Mouse (Mus musculus): ENCODE data around the gene Vpreb3.

The Vpreb3 gene

DNA sequence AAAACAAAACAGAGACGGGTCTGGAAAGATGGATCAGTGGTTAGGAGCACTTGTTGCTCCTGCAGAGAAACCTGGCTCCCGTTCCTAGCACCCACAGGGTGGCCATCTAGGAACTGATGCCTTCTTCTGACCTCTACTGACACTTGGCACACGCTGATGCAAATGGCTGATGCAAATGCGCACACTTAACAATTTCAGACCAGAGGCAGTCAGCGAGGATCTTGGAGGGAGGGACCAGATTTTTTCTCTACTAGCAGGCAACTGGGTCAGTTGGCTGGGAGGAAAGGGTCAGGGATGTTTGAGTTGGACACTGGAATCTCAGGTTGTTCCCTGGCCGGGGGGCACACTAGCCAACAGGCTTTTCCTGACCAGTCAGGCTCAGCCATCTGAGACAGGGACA, 10.0 kb upstream of the Vpreb3 start, which contains the start of gene Chchd10:
TSS of gene Chchd10 (plus strand) at position 240 of the 400 bp plus-strand sequence.
- DNase-seq: no peak

DNA sequence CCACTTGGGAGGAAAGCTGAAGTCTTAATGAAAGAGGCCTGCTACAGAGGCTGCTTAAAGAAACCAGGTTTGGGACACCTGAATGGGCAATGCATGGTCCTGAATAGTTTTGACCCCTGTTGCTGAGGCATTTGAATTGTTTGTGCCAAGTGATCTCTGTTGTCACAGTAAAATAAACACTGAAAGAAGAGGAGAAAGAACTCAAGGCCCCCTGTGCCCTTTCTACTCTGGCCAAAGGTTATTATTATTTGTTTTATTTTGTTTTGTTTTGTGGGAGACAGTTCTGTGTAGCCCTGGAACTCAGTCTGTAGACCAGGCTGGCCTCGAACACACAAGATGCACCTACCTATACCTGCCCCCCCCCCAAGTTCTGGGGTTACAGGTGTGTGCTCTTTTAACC, 7.9 kb upstream of the Vpreb3 start:
- no peak for DNase-seq

DNA sequence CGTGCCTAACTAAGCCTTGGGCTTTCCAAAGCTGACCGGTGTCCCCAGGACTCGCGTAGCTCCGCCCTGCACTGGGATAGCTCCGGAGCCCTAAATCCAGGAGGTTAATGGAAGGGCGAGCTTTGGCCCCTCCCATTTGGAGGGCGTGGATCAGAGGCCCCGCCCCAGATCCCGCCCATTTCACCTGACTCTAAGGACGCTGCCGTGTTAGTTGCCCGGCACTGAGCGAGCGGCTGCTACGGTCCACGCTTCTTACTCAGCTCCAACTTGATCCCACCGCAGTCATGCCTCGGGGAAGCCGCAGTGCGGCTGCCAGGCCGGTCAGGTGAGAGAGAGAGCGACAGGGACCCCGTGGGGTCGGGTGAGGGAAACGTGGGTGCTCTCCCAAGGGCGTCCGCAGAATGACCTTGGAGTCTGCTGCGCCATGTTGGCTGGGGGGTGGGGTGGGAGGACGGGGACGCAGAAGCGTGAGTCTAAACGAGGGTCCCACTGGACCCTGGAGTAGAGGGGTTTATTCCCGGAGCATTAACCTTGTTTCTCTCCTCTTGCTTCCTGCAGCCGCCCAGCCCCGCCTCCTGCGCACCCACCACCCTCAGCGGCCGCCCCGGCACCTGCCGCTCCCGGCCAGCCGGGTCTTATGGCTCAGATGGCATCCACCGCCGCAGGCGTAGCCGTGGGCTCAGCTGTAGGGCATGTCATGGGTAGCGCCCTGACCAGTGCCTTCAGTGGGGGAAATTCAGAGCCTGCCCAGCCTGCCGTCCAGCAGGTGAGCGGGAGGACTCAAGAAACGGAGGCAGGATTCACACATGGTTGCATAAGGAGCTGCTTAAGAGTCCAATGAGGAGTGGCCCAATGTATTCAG, 6.9 kb upstream of the Vpreb3 start, which contains the start of gene Mmp11:
TSS of gene Mmp11 (minus strand) at position 817 of the 862 bp plus-strand sequence.
- peak; percentile 94 for DNase-seq

DNA sequence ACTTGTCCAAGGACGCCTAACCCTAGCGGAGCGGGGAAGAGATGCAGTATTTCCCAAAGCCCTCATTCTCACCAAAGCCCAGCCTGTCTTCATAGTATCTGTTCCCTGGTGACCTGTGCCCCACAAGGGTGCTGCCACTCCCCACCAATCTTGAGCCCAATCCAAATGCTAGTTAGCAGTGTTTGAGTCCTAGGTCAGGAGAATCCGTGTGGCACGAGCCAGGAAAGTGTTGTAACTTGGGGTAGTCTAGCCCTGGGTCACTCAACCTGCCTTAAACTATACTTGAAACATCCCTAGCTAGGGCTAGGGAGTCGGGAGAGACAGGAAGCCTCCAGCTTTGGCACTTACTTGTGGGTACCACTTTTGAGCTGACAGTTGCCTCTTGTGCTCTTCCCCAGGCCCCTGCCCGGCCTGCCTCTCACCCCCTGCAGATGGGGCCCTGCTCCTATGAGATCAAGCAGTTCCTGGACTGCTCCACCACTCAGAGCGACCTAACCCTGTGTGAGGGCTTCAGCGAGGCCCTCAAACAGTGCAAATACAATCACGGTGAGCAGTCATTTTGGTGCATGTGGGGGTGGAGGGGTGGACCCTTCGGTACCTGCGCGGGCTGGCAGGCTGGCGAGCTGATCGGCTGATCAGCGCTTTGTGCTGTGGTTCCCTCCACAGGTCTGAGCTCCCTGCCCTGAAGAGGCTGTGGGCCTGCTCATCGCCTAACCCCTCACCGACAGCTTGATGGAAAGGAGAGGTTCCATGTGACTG, 5.8 kb upstream of the Vpreb3 start:
- no peak for DNase-seq

DNA sequence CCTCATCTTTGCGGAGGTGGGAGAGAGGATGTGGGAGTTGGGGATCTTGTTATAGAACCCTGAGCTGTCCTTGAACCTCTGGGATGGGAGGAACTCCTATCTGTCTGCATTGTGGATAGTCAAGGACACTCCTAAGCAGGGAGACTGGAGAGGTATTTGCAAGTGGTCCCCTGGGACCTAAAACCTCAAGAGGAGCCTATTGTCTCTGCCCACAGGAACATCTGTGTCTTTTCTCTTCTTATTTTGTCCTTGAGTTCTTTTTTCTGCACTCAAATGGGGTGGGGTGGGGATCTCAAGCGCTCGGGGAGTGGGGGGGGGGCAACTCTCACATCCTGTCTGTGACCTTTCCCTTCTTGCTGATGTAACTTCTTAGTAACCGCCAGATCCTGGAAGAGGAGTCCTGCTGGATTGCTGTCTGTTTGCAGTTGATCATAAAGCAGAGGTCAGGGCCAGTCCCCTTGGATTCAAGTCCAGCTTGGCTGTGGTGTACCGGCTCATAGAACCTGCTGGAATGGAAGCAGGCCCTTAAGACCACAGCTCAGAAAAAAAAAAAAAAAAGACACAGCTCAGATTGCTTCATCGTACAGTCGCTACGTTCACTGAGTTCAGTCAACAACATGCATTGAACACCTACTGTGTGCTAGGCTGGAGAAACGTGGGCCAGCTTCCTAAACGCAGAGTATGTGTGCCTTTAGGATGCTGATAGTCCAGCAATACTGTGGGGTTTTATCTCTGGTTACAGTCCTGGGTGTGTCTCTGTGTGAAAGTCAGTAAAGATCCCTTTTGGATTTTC, 4.8 kb upstream of the Vpreb3 start:
- DNase-seq: peak; percentile 45

DNA sequence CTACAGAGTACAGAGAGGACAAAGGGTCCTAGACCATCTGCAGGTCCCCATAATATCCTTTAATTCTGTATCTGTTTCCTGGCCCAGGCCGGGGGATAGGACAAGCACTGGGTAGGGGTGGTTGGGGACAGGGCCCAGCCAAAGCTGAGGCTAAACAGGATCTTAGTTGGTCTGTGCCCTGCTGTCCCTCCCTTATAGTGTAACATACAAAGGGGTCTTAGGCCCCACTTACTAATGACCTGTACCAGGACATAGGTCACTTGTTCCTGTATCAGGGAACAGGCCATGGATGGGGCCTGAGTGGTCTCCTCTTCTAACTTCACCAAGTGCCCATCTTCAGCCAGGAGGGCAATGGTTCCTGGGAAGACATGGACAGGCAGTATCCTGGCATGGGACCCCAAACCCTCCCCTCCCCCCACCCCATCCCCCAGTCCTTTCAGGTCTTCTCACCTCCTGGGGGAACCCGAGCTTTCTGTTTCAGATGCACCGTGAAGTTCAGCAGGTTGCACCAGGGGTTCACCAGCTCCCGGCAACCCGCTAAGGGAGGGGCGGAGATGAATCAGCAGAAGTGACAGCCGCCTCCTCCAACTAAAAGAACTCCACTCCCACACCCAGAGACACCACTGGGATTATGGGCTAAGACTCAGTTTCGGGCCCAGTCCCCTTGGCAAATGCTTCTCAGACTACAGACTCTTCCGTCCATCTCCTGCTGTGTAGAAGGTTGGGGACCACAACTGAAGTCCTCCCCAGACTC, 3.2 kb upstream of the Vpreb3 start:
- DNase-seq: no peak

DNA sequence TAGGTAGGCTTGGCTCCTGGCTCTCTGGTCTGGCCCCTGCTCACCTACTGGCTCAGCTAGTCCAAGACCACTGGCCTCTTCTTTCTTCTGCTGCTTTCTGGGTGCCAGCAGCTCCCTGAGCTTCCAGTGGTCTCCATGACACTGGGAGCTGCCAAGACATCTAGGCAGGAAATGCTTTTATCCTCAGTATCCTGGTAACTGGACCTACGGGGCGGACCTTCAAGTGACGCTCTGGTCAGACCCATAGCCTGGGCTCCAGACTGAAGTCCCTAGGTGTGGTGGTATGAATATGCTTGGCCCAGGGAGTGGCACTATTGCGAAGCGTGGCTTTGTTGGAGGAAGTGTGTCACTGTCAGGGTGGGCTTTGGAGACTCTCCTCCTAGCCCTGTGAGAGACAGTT, 2.3 kb upstream of the Vpreb3 start, which contains the start of gene Gm867:
TSS of gene Gm867 (minus strand) at position 153 of the 400 bp plus-strand sequence.
- DNase-seq: peak; percentile 35

DNA sequence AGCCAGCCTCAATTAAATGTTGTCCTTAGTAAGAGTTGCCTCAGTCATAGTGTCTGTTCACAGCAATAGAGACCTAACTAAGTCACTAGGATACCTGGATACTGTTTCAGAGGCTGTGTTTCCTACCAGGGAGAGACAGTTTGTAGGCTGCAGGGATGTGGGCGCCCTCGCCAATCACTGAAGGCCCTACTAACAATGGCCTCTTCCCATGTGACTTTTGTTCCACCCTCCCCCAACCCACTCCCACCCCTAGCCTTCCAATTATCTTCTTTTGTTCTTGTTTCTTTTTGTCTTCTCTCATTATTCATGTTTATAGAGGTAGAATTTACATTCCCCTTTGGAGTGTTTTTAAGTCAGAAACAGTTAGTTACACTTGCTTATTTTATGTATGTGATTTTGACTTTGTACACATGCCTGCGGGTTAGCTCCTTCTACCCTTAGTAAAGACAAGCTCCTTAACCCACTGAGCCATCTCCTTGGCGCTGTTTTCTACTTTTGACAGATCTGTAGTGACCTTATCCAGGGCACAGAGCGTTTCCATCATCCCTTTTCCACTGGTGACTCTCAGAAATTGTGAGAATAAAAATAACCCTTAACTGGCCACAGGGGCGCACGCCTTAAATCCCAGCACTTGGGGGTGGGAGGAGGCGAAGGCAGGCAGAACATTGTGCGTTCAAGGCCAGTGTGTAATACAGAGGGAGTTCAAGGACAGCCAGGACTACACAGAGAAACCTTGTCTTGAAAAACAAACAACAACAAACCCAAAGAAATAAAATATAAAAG, 1.6 kb upstream of the Vpreb3 start:
- DNase-seq: no peak

DNA sequence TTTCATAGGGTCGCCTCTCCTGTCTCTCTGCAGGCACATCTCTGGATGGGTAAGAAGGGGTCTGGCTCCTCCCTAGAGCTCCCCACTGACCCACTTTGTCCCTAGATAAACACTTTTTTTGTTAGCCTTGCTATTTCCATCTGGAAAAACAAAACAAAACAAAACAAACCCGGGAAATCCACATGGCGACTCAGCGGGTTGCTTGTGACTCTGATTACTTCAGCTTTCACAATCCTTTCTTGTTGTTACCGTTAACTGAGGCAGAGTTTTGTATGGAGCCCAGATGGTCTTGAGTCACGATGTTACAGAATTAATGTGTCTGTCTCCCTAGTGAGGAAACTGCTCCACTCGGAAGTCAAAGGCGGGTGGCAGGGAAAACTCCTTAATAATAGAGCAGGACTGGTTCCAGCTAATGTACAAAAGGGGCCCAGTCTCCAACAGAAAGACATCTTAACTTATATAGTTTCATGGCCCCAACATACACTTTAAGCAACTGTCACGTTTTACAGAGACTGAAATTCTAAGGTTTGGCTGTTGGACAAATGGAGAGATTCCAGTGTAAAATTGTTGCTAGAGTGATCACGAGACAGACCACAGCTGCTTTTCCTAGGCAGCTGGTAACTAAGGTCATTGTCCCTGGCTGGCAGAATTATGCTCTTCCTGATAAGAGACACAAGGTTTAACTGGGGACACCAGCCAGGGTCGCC, 1.4 kb downstream of the Vpreb3 start:
- peak; percentile 62 for DNase-seq

DNA sequence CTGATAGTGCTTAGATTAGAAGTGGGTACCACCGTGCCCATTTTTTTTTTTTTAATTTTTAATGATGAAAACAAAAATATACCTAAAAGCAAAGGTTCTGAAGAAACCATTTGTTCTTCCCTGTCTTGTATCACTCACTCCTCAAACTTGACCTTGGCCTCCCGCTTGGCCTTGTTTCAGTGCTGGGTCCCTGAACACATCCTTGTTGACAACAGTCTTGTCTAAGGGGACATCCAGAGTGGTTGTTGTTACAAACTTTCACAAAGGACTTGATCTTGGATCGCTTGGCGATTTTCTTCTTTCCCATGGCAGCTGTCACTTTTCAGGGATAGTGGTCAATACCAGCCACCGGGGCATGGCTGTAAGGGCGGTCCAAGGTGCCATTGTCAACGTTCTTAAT, 2.4 kb downstream of the Vpreb3 start:
- DNase-seq: no peak

DNA sequence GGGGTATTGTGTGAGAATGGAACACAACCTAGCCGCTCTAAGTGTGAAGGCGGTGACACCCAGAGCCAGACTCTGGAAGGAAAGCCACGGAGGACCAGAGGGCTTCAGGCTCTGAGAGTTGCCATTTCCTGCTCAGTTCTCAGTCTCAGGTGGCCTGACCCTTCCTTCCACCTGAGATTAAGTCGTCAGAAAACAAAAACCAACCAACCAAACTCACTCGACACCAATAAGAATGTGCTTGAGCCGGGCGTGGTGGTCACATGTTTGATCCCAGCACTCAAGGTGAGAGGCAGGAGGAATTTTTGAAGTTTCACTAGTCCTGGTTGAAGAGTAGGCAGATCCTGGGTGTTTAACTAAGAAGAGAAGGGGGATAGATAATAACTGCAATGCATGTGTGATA, 3.0 kb downstream of the Vpreb3 start:
- DNase-seq: no peak

DNA sequence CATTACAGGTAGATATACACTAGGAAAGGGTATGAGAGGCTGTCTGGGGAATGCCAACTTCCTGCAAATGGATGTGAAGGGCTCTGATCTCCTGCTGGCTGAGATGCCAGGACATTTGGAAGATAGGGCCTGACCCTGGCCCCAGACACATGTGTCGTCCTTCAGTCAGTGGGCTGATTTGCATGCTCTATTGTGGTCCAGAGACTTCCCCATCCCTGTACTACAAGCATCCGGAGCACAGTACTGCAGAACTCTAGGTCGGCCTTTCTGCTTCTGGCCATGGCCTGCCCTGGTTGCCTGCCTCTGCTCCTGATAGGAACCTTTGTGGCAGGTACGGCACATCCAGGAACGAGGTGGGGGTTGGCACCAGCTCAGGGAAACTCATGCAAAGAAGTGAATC, 5.2 kb downstream of the Vpreb3 start:
- DNase-seq: no peak

DNA sequence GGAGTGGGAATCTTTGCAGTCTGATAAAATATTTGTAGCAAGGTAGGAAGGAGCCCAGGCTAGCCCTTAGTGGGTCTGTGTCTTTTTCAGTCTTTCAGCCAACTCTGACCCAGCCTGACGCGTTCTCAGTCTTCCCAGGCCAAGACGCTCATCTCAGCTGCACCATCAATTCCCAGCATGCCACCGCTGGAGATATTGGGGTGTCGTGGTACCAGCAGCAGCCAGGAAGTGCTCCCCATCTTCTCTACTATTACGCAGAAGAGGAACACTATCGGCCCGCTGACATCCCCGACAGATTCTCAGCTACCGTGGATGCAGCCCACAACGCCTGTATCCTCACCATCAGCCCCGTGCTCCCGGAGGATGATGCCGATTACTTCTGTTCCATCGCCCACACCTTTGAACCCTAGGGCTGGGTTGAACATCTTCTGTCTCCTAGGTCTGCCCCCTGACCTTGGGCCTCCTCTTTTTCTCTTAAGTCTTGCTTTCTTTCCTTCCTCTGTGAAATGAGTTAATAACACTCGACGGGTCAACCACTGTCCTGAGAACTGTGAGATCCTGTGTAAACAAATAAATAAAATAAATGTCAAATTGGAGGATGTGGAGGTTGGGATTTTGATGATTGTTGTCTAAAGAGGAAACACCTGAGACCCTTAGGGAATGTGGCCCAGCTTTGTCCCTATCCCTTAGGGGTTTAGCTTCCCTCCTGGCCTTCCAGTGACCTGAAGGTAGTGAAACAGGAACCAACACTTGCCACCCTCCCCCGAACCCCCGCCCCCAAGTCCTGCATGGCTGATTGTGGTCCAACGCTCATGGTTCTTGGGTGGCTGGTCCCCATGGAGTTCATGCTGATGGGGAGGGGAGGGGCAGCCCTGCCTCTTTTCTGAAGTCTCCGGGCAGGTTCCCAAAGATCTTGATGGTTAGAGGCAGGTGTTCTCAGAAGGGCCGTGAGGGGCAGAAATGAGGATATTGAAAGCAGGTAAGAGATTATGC, 6.5 kb downstream of the Vpreb3 start:
- DNase-seq: peak; percentile 33

DNA sequence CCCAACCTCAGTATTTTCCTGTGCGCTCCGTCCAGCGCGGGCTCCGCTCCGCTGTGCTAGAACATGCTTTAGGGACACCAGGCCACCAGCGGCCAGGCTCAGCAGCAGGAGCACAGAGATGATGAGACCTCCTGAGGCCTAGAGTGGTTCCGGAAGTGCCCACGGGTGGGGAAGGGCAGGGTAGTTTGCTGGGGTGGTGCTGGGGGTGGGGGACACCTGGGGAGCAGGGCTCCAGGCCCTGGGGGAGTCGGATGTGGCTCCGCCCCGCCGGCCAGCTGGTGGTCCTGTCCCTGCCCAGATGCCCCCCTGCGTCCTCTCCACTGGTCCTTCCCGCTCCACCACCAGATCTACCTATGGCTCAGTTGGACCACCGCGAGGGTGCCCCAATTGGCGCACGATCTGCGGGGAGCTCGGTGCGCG, 7.9 kb downstream of the Vpreb3 start:
- DNase-seq: peak; percentile 58

DNA sequence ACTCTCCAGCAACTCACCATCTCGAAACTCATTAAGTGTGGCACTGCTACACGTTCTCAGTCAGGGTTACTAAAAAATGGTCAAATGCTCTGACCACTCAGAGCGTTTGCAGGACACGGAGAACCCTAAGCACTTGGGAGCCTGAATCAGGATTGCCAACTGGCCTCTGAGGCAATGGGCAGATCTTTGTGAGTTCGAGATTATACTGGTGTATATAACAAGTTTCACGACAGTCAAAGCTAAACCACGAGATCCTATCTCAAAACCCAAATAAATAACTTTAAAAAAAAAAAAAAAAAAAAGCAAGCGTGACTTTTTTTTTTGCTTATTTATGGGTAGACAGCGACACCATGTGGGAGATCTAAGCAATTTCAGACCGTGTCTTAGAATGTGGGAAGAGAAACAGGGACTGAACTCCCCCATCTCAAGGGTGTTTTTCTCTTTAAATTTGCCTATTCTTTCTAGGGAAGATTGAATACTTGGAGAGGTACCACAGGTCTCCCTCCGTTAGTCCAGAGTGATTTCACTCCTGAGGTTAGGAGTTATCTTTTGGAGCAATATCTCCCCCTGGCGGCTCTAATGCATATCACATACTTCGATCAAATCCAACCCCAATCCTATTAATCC, 8.7 kb downstream of the Vpreb3 start:
- peak; percentile 58 for DNase-seq

DNA sequence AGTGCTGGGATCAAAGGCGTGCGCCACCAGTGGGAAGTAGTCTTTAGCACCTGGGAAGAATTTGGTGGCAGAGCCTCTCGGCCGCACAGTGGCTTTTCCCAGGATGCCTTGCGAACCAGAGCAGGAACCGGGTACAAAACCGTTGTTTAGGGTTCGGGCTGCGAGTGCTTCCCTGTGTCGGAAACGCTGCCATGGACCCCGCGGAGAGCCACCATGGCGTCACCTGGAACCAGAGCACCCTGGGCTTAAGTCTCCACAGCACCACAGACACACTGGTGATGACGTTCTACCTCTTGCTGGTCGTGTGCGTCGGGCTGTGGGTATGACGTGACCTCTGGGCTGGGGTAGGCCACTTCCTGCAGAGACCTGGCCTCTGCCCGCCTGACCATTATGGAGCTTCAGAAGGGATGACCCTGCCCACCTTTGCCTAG, 11.5 kb downstream of the Vpreb3 start, which contains the start of gene Gm5134:
TSS of gene Gm5134 (plus strand) at position 134 of the 431 bp plus-strand sequence.
- DNase-seq: no peak

DNA sequence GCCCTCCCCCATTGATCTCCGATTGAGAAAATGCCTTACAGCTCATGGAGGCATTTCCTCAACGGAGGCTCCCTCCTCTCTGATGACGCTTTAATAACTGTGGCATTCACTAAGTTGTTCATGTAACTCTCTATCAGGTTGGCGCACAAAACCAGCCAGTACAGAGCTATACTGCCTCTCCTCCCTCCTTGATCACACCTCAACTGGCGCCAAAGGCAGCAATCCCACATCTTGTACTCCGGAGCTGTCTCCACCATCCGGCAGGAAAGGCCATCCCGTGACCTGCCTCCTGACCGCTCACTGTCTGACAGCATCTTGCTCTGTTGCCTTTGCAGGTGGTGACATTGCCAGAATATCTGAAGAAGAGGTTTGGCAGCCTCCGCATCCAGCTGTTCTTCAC, 31.0 kb downstream of the Vpreb3 start:
- DNase-seq: no peak

DNA sequence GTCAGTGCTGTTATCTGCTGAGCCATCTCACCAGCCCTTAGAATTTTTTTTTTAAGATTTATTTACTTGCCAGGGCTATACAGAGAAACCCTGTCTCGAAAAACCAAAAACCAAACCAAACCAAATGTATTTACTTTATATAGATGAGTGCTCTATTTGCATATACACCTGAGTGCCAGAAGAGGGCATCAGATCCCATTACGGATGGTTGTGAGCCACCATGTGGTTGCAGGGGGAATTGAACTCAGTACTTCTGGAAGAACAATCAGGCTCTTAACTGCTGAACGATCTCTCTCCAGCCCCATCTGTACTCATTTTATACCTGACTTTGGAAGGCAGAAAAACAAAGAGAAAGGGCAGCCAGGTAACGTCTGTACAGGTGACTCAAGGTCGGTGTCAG, 32.4 kb downstream of the Vpreb3 start:
- DNase-seq: peak; percentile 8

Measured in kidney, postnatal 14 days (tissue).